Mouse (Mus musculus): ENCODE measurements around the gene Lrtm1. TPM values are rescaled to one million over a fixed set of nuclear protein-coding genes. Genes with fewer than 3 reads are reported as not detected.
A peak's percentile ranks its signal among the peaks of the same experiment; 100 is the strongest.

Gene Lrtm1
- polyA plus RNA-seq, 1 experiment from 2014 or later, result not detected

- DNase-seq (ENCODE audit: low spot score) (no peak), ATAC-seq (no peak)
- H3K36me3 ChIP-seq (ENCODE audit: insufficient read depth, low read length), result no peaks in the 10 kb centered on the region
- TF ChIP-seq EP300 (IDR thresholded peaks at IDR 0.05) (no peak), CTCF (IDR thresholded peaks at IDR 0.05) (no peak)
- 82% methylated on average over 2 of the region's 2 CpGs for WGBS
- no peak overlapping the region for H3K27ac ChIP-seq (ENCODE audit: low read length)
- no peaks in the 10 kb centered on the region for H3K4me1 ChIP-seq (ENCODE audit: insufficient read depth, low read depth, low read length)
- no peak overlapping the region for H3K9ac ChIP-seq (replicated peaks; ENCODE audit: low read depth)
- no peaks in the 10 kb centered on the region for H3K9me3 ChIP-seq (ENCODE audit: low read length)
- H3K4me3 ChIP-seq (ENCODE audit: low read depth, low read length), result no peak overlapping the region
- H3K4me2 ChIP-seq (replicated peaks; ENCODE audit: low read depth, low read length), result no peak overlapping the region
- no peaks in the 10 kb centered on the region for H3K27me3 ChIP-seq (replicated peaks; ENCODE audit: insufficient read depth, low read length)
Observed at GRCm38 (mm10) chr14:29062676-29063075, 44.7 kb downstream of the Lrtm1 start.

- Histone ChIP-seq H3K27me3 (replicated peaks; ENCODE audit: insufficient read depth, low read length) (no peaks in the 10 kb centered on the region), H3K4me1 (ENCODE audit: insufficient read depth, low read depth, low read length) (no peaks in the 10 kb centered on the region), H3K4me3 (ENCODE audit: low read depth, low read length) (no peak overlapping the region), H3K27ac (ENCODE audit: low read length) (no peak overlapping the region), H3K36me3 (ENCODE audit: insufficient read depth, low read length) (no peaks in the 10 kb centered on the region), H3K4me2 (replicated peaks; ENCODE audit: low read depth, low read length) (no peak overlapping the region), H3K9ac (replicated peaks; ENCODE audit: low read depth) (no peak overlapping the region), H3K9me3 (ENCODE audit: low read length) (no peaks in the 10 kb centered on the region)
- WGBS, result 74% methylated on average over 4 of the region's 4 CpGs
- DNase-seq (ENCODE audit: low spot score) (peak; percentile 21), ATAC-seq (no peak)
- no peak for TF ChIP-seq EP300 (IDR thresholded peaks at IDR 0.05)
- no peak; the same call in 1 of the 2 replicates for TF ChIP-seq CTCF (IDR thresholded peaks at IDR 0.05)
Observed at GRCm38 (mm10) chr14:29073747-29074146, 55.7 kb downstream of the Lrtm1 start.

GRCm38 (mm10) chr14:29077418-29077817 is 59.4 kb downstream of the Lrtm1 start:
- Histone ChIP-seq H3K27me3 (replicated peaks; ENCODE audit: insufficient read depth, low read length) (no peaks in the 10 kb centered on the region), H3K27ac (ENCODE audit: low read length) (no peak overlapping the region), H3K4me1 (ENCODE audit: insufficient read depth, low read depth, low read length) (no peaks in the 10 kb centered on the region), H3K4me3 (ENCODE audit: low read depth, low read length) (no peak overlapping the region), H3K9me3 (ENCODE audit: low read length) (no peaks in the 10 kb centered on the region), H3K36me3 (ENCODE audit: insufficient read depth, low read length) (no peaks in the 10 kb centered on the region), H3K9ac (replicated peaks; ENCODE audit: low read depth) (no peak overlapping the region), H3K4me2 (replicated peaks; ENCODE audit: low read depth, low read length) (no peak overlapping the region)
- ATAC-seq (no peak), DNase-seq (ENCODE audit: low spot score) (no peak)
- 54% methylated on average over 3 of the region's 3 CpGs for WGBS
- TF ChIP-seq EP300 (IDR thresholded peaks at IDR 0.05) (no peak), CTCF (IDR thresholded peaks at IDR 0.05) (no peak)

- Histone ChIP-seq H3K4me1 (ENCODE audit: insufficient read depth, low read depth, low read length) (no peaks in the 10 kb centered on the region), H3K9ac (replicated peaks; ENCODE audit: low read depth) (no peak overlapping the region), H3K4me3 (ENCODE audit: low read depth, low read length) (no peak overlapping the region), H3K27ac (ENCODE audit: low read length) (no peak overlapping the region), H3K36me3 (ENCODE audit: insufficient read depth, low read length) (no peaks in the 10 kb centered on the region), H3K4me2 (replicated peaks; ENCODE audit: low read depth, low read length) (no peak overlapping the region), H3K9me3 (ENCODE audit: low read length) (no peaks in the 10 kb centered on the region), H3K27me3 (replicated peaks; ENCODE audit: insufficient read depth, low read length) (no peaks in the 10 kb centered on the region)
- 84% methylated on average over 4 of the region's 4 CpGs for WGBS
- DNase-seq (ENCODE audit: low spot score) (no peak), ATAC-seq (no peak)
- TF ChIP-seq CTCF (IDR thresholded peaks at IDR 0.05), result no peak
- TF ChIP-seq EP300 (IDR thresholded peaks at IDR 0.05), result no peak
Observed at GRCm38 (mm10) chr14:29080228-29080627, 62.2 kb downstream of the Lrtm1 start.

- H3K9ac ChIP-seq (replicated peaks; ENCODE audit: low read depth), result no peak overlapping the region
- DNase-seq (ENCODE audit: low spot score), result peak; percentile 35
Observed at GRCm38 (mm10) chr14:29080630-29081029, 62.6 kb downstream of the Lrtm1 start.

GRCm38 (mm10) chr14:29082171-29082570 is 64.2 kb downstream of the Lrtm1 start:
- 74% methylated on average over 1 of the region's 1 CpGs for WGBS
- H3K27ac ChIP-seq (ENCODE audit: low read length), result no peak overlapping the region
- no peaks in the 10 kb centered on the region for H3K4me1 ChIP-seq (ENCODE audit: insufficient read depth, low read depth, low read length)
- H3K9me3 ChIP-seq (ENCODE audit: low read length), result no peaks in the 10 kb centered on the region
- TF ChIP-seq CTCF (IDR thresholded peaks at IDR 0.05), result no peak
- TF ChIP-seq EP300 (IDR thresholded peaks at IDR 0.05), result no peak
- no peak overlapping the region for H3K4me2 ChIP-seq (replicated peaks; ENCODE audit: low read depth, low read length)
- no peak overlapping the region for H3K4me3 ChIP-seq (ENCODE audit: low read depth, low read length)
- no peak for DNase-seq (ENCODE audit: low spot score)
- H3K27me3 ChIP-seq (replicated peaks; ENCODE audit: insufficient read depth, low read length), result no peaks in the 10 kb centered on the region
- no peaks in the 10 kb centered on the region for H3K36me3 ChIP-seq (ENCODE audit: insufficient read depth, low read length)
- H3K9ac ChIP-seq (replicated peaks; ENCODE audit: low read depth), result no peak overlapping the region
- ATAC-seq, result no peak

More at GRCm38 (mm10) chr14:29080630-29081029, 62.6 kb downstream of the Lrtm1 start:
- Histone ChIP-seq H3K4me3 (ENCODE audit: low read depth, low read length) (no peak overlapping the region), H3K27ac (ENCODE audit: low read length) (no peak overlapping the region), H3K27me3 (replicated peaks; ENCODE audit: insufficient read depth, low read length) (no peaks in the 10 kb centered on the region), H3K4me2 (replicated peaks; ENCODE audit: low read depth, low read length) (no peak overlapping the region), H3K4me1 (ENCODE audit: insufficient read depth, low read depth, low read length) (no peaks in the 10 kb centered on the region), H3K9me3 (ENCODE audit: low read length) (no peaks in the 10 kb centered on the region), H3K36me3 (ENCODE audit: insufficient read depth, low read length) (no peaks in the 10 kb centered on the region)
- TF ChIP-seq EP300 (IDR thresholded peaks at IDR 0.05) (no peak), CTCF (IDR thresholded peaks at IDR 0.05) (no peak)
- ATAC-seq, result peak; percentile 17; the same call in 1 of the 2 replicates
- WGBS, result 66% methylated on average over 4 of the region's 4 CpGs
